Mouse (Mus musculus) mesoderm, embryonic 11.5 days (tissue): ENCODE measurements around the gene Timm10.
"Not testable (repeated sequence)": the region's sequence is repeated elsewhere in the genome, so short reads cannot be mapped to it uniquely, and the experiment has no call there.

Experiments used
- DNase-seq: peaks from one replicate; pipeline ENCODE4 v3.0.0-alpha.2; 2012; ENCODE audit warnings: low read depth, low spot score

Gene Timm10

GRCm38 (mm10) chr2:84826488-84827282 lies at the start of gene Timm10:
Timm10 (plus strand) TSS chr2:84826997.
- DNase-seq, result peak; percentile 94

GRCm38 (mm10) chr2:84777706-84778105 lies 49.1 kb upstream of the Timm10 start:
- DNase-seq, result no peak

GRCm38 (mm10) chr2:84779210-84779609 lies 47.6 kb upstream of the Timm10 start:
- DNase-seq, result no peak

GRCm38 (mm10) chr2:84783315-84783714 lies 43.5 kb upstream of the Timm10 start:
- DNase-seq, result no peak

- DNase-seq, result no peak
Observed at GRCm38 (mm10) chr2:84783840-84784566, 42.8 kb upstream of the Timm10 start.

GRCm38 (mm10) chr2:84788316-84788715 lies 38.5 kb upstream of the Timm10 start:
- DNase-seq, result no peak

- no peak for DNase-seq
Observed at GRCm38 (mm10) chr2:84790418-84790817, 36.4 kb upstream of the Timm10 start.

GRCm38 (mm10) chr2:84792516-84792915 lies 34.3 kb upstream of the Timm10 start:
- DNase-seq, result no peak

GRCm38 (mm10) chr2:84793154-84793553 lies 33.6 kb upstream of the Timm10 start:
- DNase-seq, result no peak

GRCm38 (mm10) chr2:84793871-84794270 lies 32.9 kb upstream of the Timm10 start:
- DNase-seq, result no peak

GRCm38 (mm10) chr2:84797833-84798492 lies 28.8 kb upstream of the Timm10 start:
- DNase-seq, result peak; percentile 90

GRCm38 (mm10) chr2:84798493-84798921 lies 28.3 kb upstream of the Timm10 start, which contains the start of gene Ube2l6:
Ube2l6 (plus strand) TSS chr2:84798828.
- DNase-seq, result peak; percentile 65

GRCm38 (mm10) chr2:84799041-84799561 lies 27.7 kb upstream of the Timm10 start:
- DNase-seq, result peak; percentile 74

- DNase-seq, result no peak
Observed at GRCm38 (mm10) chr2:84800304-84800703, 26.5 kb upstream of the Timm10 start.

- not testable (repeated sequence) for DNase-seq
Observed at GRCm38 (mm10) chr2:84801223-84801622, 25.6 kb upstream of the Timm10 start.

- no peak for DNase-seq
Observed at GRCm38 (mm10) chr2:84803963-84804362, 22.8 kb upstream of the Timm10 start.

- DNase-seq, result no peak
Observed at GRCm38 (mm10) chr2:84806546-84806945, 20.3 kb upstream of the Timm10 start.

GRCm38 (mm10) chr2:84809330-84809729 lies 17.5 kb upstream of the Timm10 start:
- DNase-seq, result no peak

GRCm38 (mm10) chr2:84810526-84810885 lies 16.3 kb upstream of the Timm10 start:
- DNase-seq, result no peak

GRCm38 (mm10) chr2:84810886-84811577 lies 15.8 kb upstream of the Timm10 start:
- peak; percentile 68 for DNase-seq

- no peak for DNase-seq
Observed at GRCm38 (mm10) chr2:84811880-84812279, 14.9 kb upstream of the Timm10 start.
